Mouse (Mus musculus) large intestine, adult 2 months (tissue): ENCODE data around the gene Taf6. TPM values are rescaled to one million over a fixed set of nuclear protein-coding genes. Genes with fewer than 3 reads are reported as not detected.
A peak's percentile ranks its signal among the peaks of the same experiment; 100 is the strongest.

Source experiments
- DNase-seq: peaks from one replicate; pipeline ENCODE4 v3.0.0-alpha.2; 2012; ENCODE audit warnings: low read depth, low spot score
- WGBS: fragments of 180-500 bp; shearing (Covaris S2); methylation state at CpG from one replicate; pipeline ENCODE4 v1.1.7; 2018; 5-methylcytosine and 5-hydroxymethylcytosine counted together
- polyA plus RNA-seq: library from polyadenylated mRNA; depleted of rRNA; stranded (reverse); fragments of >200 nt; gene quantifications from 2 replicates; pipeline ENCODE4 v1.2.3, GENCODE M21; 2012; rRNA removed

Gene Taf6
- polyA plus RNA-seq, 1 experiment = 41.6 TPM

DNA sequence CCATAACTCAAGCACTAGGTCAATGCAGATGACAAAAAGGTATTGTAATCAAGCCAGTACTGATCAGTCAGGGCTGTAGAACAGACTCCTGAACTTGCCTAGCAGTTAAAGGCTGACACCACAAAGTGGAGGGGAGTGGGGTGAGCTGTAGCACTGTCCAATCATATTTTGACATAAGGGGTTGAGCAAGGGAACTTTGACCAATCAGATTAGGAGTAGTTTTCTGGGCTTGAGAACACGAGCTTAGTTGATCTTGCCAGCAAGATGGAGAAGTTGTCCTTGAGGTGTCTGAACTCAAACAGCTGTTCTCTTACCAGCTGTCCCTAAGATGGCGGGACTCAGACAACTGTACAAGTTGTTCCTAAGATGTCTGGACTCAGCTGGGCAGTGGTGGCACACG is 14.0 kb downstream of the Taf6 start:
- no peak for DNase-seq
- WGBS = 68% methylated on average over 3 of the region's 3 CpGs

DNA sequence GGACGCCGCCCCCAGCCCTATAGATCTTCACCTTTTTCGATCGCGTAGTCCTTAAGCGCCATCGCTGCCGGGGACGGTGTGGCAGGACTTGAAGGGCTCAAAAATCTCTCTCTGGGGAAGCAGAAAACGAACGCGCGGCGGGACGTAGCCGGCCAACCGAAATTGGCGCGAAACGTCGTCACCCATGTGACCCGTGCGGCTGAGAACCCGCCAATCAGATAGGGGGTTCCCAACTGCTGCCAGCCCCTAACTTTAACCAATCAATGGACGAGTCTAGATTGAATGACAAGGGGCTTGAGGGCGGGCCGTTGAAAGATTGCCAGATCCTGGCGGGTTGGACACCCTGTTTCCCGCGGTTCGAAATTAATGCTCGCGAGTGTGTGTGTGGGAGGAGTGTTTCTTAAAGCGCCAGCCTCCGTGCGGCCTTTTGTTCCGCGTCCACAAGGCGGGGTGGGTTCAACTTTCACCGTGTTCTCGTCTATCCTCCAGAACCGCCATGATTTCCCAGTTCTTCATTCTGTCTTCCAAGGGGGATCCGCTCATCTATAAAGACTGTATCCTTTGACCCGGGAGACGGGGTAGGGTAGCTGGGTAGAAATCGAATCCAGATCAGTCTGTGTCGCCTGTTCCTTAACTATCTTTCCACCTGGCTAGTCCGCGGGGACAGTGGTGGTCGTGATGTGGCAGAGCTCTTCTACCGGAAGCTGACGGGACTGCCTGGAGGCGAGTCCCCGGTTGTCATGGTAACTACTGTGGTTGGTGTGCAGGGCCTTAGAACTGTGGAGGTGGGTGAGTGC is 15.4 kb downstream of the Taf6 start, which contains the start of the genes Ap4m1 and Mcm7:
Gene Ap4m1 (plus strand): TSS at position 308 of the 797 bp plus-strand sequence.
Gene Mcm7 (minus strand): TSS at position 728 of the 797 bp plus-strand sequence.
- under 1% methylated on average over 54 of the region's 54 CpGs for WGBS
- peak; percentile 98 for DNase-seq

DNA sequence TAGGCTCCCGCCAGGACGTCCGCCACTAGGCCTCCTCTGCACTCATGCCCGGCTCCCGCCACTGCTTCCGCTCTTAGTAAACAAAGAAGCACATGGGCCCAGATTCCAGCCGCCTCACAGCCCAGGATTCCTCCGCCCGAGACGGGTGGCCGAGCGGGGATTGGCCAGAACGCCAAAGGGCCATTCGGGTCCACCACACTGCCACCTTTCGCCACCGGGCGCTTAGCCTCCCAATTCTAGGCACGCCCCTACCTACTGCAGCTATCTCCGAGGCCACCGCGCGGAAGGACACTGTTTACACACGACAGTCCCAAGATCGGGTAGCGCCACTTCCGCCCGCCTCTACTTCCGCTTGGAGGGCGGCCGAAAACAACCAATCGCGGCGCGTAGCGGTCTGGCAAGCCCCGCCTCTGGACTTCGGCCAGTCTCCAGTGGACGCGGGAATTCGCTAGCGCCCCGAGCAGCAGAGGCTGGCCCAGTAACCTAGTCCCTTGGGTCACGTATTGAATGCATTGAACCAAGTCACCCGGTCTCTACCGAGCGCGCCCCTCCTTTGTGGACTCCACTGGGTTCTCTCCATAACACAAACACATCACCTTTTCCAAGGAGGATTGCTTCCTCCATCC is 16.2 kb downstream of the Taf6 start:
- DNase-seq = peak; percentile 88
- under 1% methylated on average over 47 of the region's 47 CpGs for WGBS

DNA sequence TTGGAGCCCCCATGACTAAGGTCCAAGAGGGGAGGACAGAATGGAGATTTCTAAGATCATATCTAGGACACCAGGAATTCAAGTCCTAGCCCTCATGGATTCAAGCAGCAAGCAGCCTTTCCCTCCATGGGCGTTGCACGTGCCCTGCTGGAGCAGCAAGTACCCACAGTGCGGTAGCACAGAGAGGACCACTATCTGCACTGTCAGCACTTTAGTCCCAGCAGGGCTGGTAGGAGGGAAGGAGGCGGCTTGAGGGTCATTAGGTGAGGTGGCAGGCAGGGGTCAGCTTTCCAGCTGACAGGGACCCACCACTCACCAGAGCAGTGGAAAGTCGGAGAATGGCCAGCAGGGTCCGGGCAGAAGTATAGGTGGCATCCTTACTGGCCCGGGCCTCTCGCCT is 21.7 kb downstream of the Taf6 start:
- 87% methylated on average over 8 of the region's 8 CpGs for WGBS
- no peak for DNase-seq

DNA sequence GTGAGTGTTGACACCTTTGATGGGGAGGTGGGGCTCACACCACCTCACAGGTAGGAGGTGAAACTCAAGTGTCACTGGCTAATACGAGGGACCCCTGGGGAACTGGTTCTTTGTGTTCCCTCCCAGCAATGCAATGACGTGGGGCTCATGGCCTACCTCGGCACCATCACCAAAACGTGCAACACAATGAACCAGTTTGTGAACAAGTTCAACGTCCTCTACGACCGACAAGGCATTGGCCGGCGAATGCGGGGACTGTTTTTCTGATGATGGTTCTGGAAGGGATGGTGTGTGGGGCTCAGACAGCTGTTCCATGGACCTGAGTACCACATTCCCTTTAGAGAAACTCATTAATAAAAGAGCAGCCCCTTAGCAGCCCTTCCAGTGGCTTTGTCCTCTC is 23.6 kb downstream of the Taf6 start:
- DNase-seq = no peak
- 65% methylated on average over 10 of the region's 10 CpGs for WGBS

DNA sequence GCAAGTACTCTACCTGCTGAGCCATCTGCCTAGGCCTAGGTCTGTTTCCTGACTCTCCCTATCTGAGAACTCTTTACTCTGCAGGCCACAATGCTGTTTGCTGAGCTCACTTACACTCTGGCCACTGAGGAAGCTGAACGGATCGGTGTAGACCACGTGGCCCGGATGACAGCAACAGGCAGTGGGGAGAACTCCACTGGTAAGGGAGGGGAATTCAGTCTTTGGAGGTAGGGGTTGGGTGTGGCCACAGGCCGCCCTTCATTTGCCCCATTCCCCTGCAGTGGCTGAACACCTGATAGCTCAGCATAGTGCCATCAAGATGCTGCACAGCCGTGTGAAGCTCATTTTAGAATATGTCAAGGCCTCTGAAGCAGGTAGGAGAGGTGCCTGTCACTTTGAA is 24.2 kb downstream of the Taf6 start:
- 59% methylated on average over 6 of the region's 6 CpGs for WGBS
- no peak for DNase-seq

DNA sequence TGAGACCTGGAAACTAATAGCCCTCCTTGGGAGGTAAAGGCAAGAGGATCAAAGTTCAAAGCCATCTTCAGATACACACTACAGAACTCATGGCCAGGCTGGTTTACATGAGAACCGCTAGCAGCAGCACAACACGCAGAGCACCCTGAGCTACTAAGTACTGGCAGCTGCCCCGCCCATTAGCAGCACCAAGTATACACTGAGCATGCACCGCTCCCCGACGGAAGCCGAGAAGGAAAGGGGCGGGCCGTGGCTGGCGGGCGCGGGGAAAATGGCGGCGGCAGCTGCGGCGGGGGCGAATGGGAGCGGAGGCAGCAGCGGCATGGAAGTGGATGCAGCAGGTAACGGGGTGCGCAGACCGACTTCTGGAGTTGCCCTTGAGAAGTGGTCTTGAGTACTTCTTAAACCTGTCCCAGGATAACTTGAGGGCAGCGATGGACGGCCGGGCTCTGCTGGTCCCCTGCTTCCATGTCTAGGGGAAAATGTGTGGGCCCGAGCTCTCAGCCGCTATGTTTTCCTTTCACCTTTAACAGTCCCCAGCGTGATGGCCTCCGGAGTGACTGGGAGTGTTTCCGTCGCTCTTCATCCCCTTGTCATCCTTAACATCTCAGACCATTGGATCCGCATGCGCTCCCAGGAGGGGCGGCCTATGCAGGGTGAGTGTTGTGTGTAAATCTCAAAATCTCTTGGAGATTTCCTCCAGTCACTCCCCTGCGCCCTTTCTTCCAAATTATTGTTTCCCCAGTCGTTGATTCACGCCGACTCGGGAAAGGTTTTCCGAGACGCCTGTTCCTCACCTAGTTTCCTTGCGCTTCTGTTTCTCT is 26.2 kb downstream of the Taf6 start, which contains the start of gene Cops6:
Gene Cops6 (plus strand): TSS at position 230 of the 824 bp plus-strand sequence.
- WGBS = under 1% methylated on average over 42 of the region's 42 CpGs
- peak; percentile 73 for DNase-seq

DNA sequence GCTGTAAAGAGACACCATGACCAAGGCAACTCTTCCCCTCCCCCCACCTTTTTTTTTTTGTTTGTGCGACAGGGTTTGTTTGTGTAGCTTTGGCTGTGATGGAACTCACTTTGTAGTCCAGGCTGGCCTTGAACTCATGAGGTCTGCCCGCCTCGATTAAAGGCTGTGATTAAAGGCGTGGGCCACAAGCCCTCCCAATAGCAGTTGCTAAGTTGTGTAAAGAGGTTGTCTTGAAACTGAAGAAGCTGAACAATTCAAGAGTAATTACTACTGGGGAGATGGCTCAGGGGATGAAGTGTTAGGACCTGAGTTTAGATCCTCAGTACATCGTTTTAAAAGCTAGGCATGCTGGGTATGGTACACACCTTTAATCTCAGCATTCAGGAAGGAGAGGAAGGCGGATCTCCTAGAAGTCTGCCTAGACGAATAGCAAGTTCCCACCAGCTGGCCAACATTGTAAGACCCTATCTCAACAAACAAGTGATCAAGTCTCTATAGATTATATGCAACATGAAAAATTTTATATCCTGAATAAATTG is 27.0 kb downstream of the Taf6 start:
- DNase-seq = no peak
- WGBS = 53% methylated on average over 7 of the region's 7 CpGs

DNA sequence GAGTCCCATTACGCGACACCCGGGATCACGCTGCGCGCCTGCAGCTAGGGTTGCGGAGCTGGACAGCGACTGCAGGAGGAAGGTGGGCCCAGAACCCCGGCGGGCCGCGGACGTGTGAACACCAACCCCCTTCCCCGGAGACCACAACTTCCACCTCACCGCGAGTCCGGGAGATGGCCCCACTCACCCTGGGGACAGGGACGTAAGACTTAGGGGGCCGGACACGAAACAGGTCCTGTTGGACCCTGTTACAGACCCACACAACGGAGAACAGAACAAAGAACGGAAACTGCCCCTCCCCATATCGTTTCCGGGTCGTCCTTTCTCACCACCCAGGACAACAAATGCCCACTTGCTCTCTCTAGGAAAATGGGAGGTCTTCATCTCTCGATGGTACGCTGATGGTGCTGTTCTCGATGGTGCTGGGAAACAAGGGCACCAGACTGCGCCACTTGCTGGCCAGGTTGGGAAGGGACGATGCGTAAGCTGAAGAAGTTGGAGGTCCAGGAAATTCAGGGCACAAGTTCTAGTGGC is 31.7 kb downstream of the Taf6 start, which contains the start of gene Zfp113:
Gene Zfp113 (minus strand): TSS at position 302 of the 534 bp plus-strand sequence.
- under 1% methylated on average over 31 of the region's 31 CpGs for WGBS
- peak; percentile 93 for DNase-seq

DNA sequence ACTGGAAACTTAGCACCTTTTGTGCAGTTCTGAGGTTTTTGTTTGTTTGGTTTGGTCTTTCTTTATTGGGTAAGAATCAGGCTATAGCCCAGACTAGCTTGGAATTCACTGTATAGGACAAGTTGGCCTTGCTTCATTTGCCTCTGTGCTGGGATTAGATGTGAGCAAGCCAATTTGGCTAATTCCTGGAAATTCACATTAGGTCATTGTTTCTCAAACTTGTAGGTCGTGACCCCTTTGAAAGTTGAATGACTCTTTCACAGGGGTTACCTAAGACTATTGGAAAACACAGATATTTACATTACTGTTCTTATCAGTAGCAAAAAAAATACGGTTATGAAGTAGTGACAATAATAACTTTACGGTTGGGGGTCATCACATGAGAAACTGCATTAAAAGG is 32.9 kb downstream of the Taf6 start:
- DNase-seq = no peak
- 44% methylated on average over 3 of the region's 3 CpGs for WGBS

DNA sequence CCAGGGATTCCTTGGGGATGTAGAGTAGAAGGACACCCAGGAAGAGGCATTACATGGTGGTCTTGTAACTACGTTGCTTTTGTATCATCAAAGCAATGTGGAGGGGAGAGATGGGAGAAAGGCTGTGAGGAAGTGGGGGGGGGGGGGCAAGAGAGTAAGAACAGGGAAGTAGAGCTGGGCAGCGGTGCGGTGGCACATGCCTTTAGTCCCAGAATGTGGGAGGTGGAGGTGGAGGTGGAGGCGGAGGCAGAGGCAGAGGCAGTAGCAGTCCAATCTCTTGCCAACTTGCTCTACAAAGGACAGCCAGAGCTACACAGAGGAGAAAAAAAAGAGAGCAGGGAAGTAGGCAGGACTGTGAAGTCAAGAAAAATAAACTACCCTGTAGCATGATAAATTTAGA is 48.7 kb downstream of the Taf6 start:
- no peak for DNase-seq
- 64% methylated on average over 4 of the region's 4 CpGs for WGBS

DNA sequence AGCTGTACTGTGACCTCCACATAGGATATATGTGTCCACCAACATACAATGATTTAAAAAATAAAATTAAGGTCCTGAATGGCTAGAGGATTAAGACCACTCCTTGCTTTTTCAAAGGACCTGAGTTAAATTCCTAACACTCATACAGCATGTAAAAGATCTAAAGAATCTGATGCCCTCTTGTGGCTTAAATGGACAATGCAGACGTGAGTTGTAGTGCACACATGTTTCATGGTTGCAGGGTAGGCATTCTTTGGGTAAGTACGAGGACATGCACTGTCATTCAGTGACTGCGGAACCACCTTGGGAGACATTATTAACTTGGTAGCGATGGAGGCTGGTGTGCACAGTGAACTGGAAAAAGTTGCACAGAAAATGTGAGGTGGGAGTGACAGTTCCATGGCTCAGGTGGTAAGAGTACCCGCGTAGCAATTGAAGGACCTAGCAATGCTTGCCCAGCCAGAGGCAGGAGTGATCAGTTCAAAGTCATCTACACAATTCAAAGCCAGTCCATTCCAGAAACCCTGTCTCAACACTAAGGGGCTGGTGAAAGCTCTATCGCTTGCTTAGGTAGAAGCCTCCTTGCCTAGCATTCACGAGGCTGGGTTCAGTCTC is 49.2 kb downstream of the Taf6 start:
- 49% methylated on average over 8 of the region's 8 CpGs for WGBS
- DNase-seq = no peak

DNA sequence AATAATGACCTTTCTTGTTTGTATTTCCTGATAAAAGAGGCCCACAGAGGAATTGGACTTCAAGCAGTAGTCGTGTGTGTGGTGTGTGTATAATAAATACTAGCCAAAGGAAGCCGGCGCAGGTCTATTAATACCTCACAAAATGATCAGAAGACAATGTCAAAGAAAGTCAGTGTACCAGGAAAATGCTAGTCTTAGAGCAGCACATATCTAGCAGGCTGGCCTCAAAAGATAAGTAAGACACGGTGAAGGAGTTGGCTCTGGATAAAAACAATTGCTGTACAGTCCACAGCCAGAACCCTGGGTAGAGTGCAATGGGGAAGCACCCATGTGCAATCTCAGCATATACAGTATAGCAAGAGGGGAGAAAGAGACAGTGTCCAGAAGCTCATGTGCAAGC is 50.0 kb downstream of the Taf6 start:
- WGBS = 58% methylated on average over 4 of the region's 4 CpGs
- no peak for DNase-seq

DNA sequence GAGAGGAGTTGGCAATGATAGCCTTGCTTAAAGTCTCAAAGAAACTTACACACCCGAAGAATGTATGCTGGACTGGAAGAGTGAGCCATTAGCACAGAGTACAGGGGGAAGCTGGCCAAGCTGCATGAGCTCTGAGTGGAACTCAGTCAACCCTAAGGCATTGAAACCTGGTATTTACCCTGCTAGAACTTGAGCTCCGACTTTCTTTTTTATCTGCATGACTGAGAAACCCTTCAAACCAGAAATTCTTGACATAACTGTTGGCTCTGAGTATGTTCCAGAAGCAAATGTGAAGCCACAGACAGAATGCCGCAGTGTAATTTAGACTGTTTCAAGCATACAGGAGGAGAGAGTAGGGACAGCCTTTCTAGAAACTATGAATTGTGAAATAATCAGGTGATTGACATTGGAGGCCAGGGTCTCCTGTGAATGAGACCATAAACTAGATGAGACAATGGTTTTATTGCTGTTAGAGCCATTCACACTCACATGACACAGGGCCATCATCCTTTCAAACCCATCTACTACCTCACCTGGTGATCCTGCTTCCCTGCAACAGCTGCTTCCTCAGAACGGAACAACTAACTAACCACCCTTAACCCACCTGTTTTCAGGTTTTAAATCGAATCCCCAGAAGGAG is 54.7 kb downstream of the Taf6 start:
- DNase-seq = no peak
- 64% methylated on average over 5 of the region's 5 CpGs for WGBS

Other genes starting within 250 kb of the Taf6 start
- 0.11 and 0.16 TPM in 2 replicates for gene Gjc3, start 224.4 kb downstream of the Taf6 start, polyA plus RNA-seq
- 0.17 TPM in 1 of 2 replicates, not detected in the other for gene Azgp1, start 205.9 kb downstream of the Taf6 start, polyA plus RNA-seq
- gene Smok3a, start 166.2 kb downstream of the Taf6 start, polyA plus RNA-seq = not detected in 2 replicates
- not detected in 2 replicates for gene Smok3b, start 166.0 kb downstream of the Taf6 start, polyA plus RNA-seq
- gene Smok3c, start 134.3 kb downstream of the Taf6 start, polyA plus RNA-seq = not detected in 2 replicates
- 2.9 and 5.3 TPM in 2 replicates for gene Zkscan1, start 102.4 kb downstream of the Taf6 start, polyA plus RNA-seq
- 7.2 and 7.5 TPM in 2 replicates for gene Zscan21, start 70.5 kb downstream of the Taf6 start, polyA plus RNA-seq
- 3.0 TPM in 2 replicates for gene Zfp113, start 31.7 kb downstream of the Taf6 start, polyA plus RNA-seq
- gene Cops6, start 26.4 kb downstream of the Taf6 start, polyA plus RNA-seq = 97.2 and 105 TPM in 2 replicates
- 22.3 and 34.3 TPM in 2 replicates for gene Ap4m1, start 15.4 kb downstream of the Taf6 start, polyA plus RNA-seq
- gene Mcm7, start 15.0 kb downstream of the Taf6 start, polyA plus RNA-seq = 42.6 and 44.5 TPM in 2 replicates
- 4.0 and 4.2 TPM in 2 replicates for gene Cnpy4, start within 50 bp of the Taf6 start, polyA plus RNA-seq
- 2.5 TPM in 2 replicates for gene Mblac1, start 6.9 kb upstream of the Taf6 start, polyA plus RNA-seq
- 1.1 and 2.3 TPM in 2 replicates for gene Nxpe5, start 38.4 kb upstream of the Taf6 start, polyA plus RNA-seq
- gene Lamtor4, start 68.0 kb upstream of the Taf6 start, polyA plus RNA-seq = 180 and 194 TPM in 2 replicates
- gene BC037034, start 76.6 kb upstream of the Taf6 start, polyA plus RNA-seq = 45.9 and 55.6 TPM in 2 replicates
- 0.44 and 0.57 TPM in 2 replicates for gene Gal3st4, start 85.4 kb upstream of the Taf6 start, polyA plus RNA-seq
- not detected in 2 replicates for gene Gm43720, start 92.5 kb upstream of the Taf6 start, polyA plus RNA-seq
- 2.0 and 2.5 TPM in 2 replicates for gene Gpc2, start 92.6 kb upstream of the Taf6 start, polyA plus RNA-seq
- 0.58 and 0.90 TPM in 2 replicates for gene Stag3, start 92.8 kb upstream of the Taf6 start, polyA plus RNA-seq
- gene Pvrig, start 154.5 kb upstream of the Taf6 start, polyA plus RNA-seq = 0.81 and 2.4 TPM in 2 replicates